Mouse (Mus musculus) heart, postnatal 0 days (tissue): ENCODE measurements around the gene Zfand2b.

Experiments
- CTCF ChIP-seq: IDR thresholded peaks from 2 replicates; pipeline ENCODE4 v1.5.1; 2016; ENCODE audit warnings: antibody characterized with exemption, control low read depth, low read depth
- EP300 ChIP-seq: IDR thresholded peaks from 2 replicates; pipeline ENCODE4 v1.6.1; 2016; ENCODE audit warnings: antibody characterized with exemption, low read depth

- TF ChIP-seq CTCF (no peak; the same call in 1 of the 2 replicates), EP300 (0 out of 2 replicates have a peak, but pooled peaks have one; percentile 24)
Observed at GRCm38 (mm10) chr1:75191622-75192402, 23.4 kb downstream of the Zfand2b start, which contains the start of the genes Ankzf1 and Atg9a.
